Mouse (Mus musculus) embryonic facial prominence, embryonic 11.5 days (tissue): ENCODE results near the gene Klhl23. TPM values are rescaled to one million over a fixed set of nuclear protein-coding genes. Genes with fewer than 3 reads are reported as not detected.
"Not testable (repeated sequence)": the region's sequence is repeated elsewhere in the genome, so short reads cannot be mapped to it uniquely, and the experiment has no call there.

ENCODE experiments used
- ATAC-seq: fragments of 200-750 bp; cut with Nextera tagmentation; replicated peaks from 2 replicates; pipeline ENCODE4 v1.8.0; 2017; ENCODE audit warnings: low read depth; ENCODE audit not compliant: insufficient number of reproducible peaks, low FRiP score, low TSS enrichment
- DNase-seq: peaks from one replicate; pipeline ENCODE4 v3.0.0-alpha.2; 2015; ENCODE audit warnings: low spot score
- H3K27ac ChIP-seq: fragments of 300-500 bp; sonication (generic); replicated peaks from 2 replicates; pipeline ENCODE4 v1.5.1; 2014; ENCODE audit warnings: mild to moderate bottlenecking, low read depth, low read length, control low read depth
- H3K27me3 ChIP-seq: fragments of 300-500 bp; sonication (generic); 2 replicates; pipeline ENCODE4 v1.6.1; 2014; ENCODE audit warnings: mild to moderate bottlenecking, low read length, moderate library complexity, mixed read lengths; ENCODE audit not compliant: control insufficient read depth, insufficient read depth
- H3K36me3 ChIP-seq: fragments of 300-500 bp; sonication (generic); replicated peaks from 2 replicates; pipeline ENCODE4 v1.6.1; 2014; ENCODE audit warnings: low read depth, mild to moderate bottlenecking, low read length, moderate library complexity, mixed read lengths; ENCODE audit not compliant: control insufficient read depth, insufficient read depth
- H3K4me1 ChIP-seq: fragments of 300-500 bp; sonication (generic); 2 replicates; pipeline ENCODE4 v1.6.1; 2014; ENCODE audit warnings: low read length, mixed read lengths; ENCODE audit not compliant: control insufficient read depth, insufficient read depth
- H3K4me2 ChIP-seq: fragments of 300-500 bp; sonication (generic); 2 replicates; pipeline ENCODE4 v1.6.1; 2014; ENCODE audit warnings: low read depth, mild to moderate bottlenecking, control low read depth, low read length, moderate library complexity
- H3K4me3 ChIP-seq: fragments of 300-500 bp; sonication (generic); 2 replicates; pipeline ENCODE4 v1.5.1; 2014; ENCODE audit warnings: low read depth, low read length, control low read depth
- H3K9ac ChIP-seq: fragments of 300-500 bp; sonication (generic); replicated peaks from 2 replicates; pipeline ENCODE4 v1.6.1; 2014; ENCODE audit warnings: mild to moderate bottlenecking, control low read depth, low read length
- H3K9me3 ChIP-seq: fragments of 300-500 bp; sonication (generic); replicated peaks from 2 replicates; pipeline ENCODE4 v1.6.1; 2016; ENCODE audit warnings: mild to moderate bottlenecking, low read length, inconsistent platforms, mixed read lengths; ENCODE audit not compliant: control insufficient read depth
- WGBS: fragments of 180-500 bp; shearing (Covaris S2); extraction: QIAGEN DNeasy Blood & Tissue Kit; methylation state at CpG from one replicate; pipeline ENCODE4 v1.1.7; 2014; 5-methylcytosine and 5-hydroxymethylcytosine counted together
- polyA plus RNA-seq: library from polyadenylated mRNA; unstranded; fragments of >200 nt; fragmentation: Nextera tagmentation; extraction: Ambion mirVana; gene quantifications from 2 replicates; pipeline ENCODE4 v1.2.1, GENCODE M21; 2014

Klhl23 gene
- polyA plus RNA-seq, 1 experiment from 2014 or later = 30.8 TPM

- H3K9ac ChIP-seq = no peak overlapping the region
- H3K4me2 ChIP-seq = no peak overlapping the region
- H3K4me3 ChIP-seq = no peak overlapping the region
- no peaks in the 10 kb centered on the region for H3K36me3 ChIP-seq
- no peak overlapping the region for H3K27ac ChIP-seq
- DNase-seq (peak; percentile 50), ATAC-seq (0 out of 2 replicates have a peak, but pooled peaks have one; percentile 18)
- no peaks in the 10 kb centered on the region for H3K4me1 ChIP-seq
- WGBS = 51% methylated on average over 5 of the region's 5 CpGs
- H3K27me3 ChIP-seq = no peaks in the 10 kb centered on the region
- no peaks in the 10 kb centered on the region for H3K9me3 ChIP-seq
Measured at GRCm38 (mm10) chr2:69802911-69803312, 18.8 kb upstream of the Klhl23 start.

- H3K27me3 ChIP-seq = no peaks in the 10 kb centered on the region
- no peaks in the 10 kb centered on the region for H3K36me3 ChIP-seq
- H3K4me2 ChIP-seq = no peak overlapping the region
- no peak overlapping the region for H3K9ac ChIP-seq
- WGBS = 60% methylated on average over 8 of the region's 8 CpGs
- no peak overlapping the region for H3K4me3 ChIP-seq
- no peak for ATAC-seq
- H3K9me3 ChIP-seq = no peaks in the 10 kb centered on the region
- no peak overlapping the region for H3K27ac ChIP-seq
- no peak for DNase-seq
- no peaks in the 10 kb centered on the region for H3K4me1 ChIP-seq
Measured at GRCm38 (mm10) chr2:69803756-69804155, 18.0 kb upstream of the Klhl23 start.

- H3K36me3 ChIP-seq, H3K9ac ChIP-seq, H3K9me3 ChIP-seq, H3K27ac ChIP-seq, DNase-seq, H3K4me2 ChIP-seq, H3K27me3 ChIP-seq, ATAC-seq, H3K4me1 ChIP-seq, H3K4me3 ChIP-seq: not testable (repeated sequence)
- WGBS = 88% methylated on average over 7 of the region's 9 CpGs
Measured at GRCm38 (mm10) chr2:69804663-69805062, 17.1 kb upstream of the Klhl23 start.

GRCm38 (mm10) chr2:69810169-69810568 is 11.6 kb upstream of the Klhl23 start:
- DNase-seq (no peak), ATAC-seq (no peak)
- no peak overlapping the region for H3K4me2 ChIP-seq
- no peaks in the 10 kb centered on the region for H3K36me3 ChIP-seq
- no peak overlapping the region for H3K9ac ChIP-seq
- H3K27ac ChIP-seq = no peak overlapping the region
- no peaks in the 10 kb centered on the region for H3K9me3 ChIP-seq
- H3K27me3 ChIP-seq = no peaks in the 10 kb centered on the region
- 66% methylated on average over 15 of the region's 15 CpGs for WGBS
- no peak overlapping the region for H3K4me3 ChIP-seq
- H3K4me1 ChIP-seq = no peaks in the 10 kb centered on the region

- not testable (repeated sequence) for DNase-seq, ATAC-seq
- WGBS = 75% methylated on average over 7 of the region's 7 CpGs
Measured at GRCm38 (mm10) chr2:69811349-69811748, 10.4 kb upstream of the Klhl23 start.

GRCm38 (mm10) chr2:69816575-69816974 is 5.2 kb upstream of the Klhl23 start:
- Histone ChIP-seq H3K27me3 (no peaks in the 10 kb centered on the region), H3K4me3 (no peak overlapping the region), H3K27ac (no peak overlapping the region), H3K9me3 (no peaks in the 10 kb centered on the region), H3K9ac (no peak overlapping the region), H3K4me1 (no peaks in the 10 kb centered on the region), H3K4me2 (no peak overlapping the region), H3K36me3 (no peaks in the 10 kb centered on the region)
- no peak for DNase-seq
- ATAC-seq = no peak
- WGBS = 82% methylated on average over 5 of the region's 5 CpGs

More at GRCm38 (mm10) chr2:69811349-69811748, 10.4 kb upstream of the Klhl23 start:
- not testable (repeated sequence) for H3K27me3 ChIP-seq, H3K9ac ChIP-seq, H3K4me1 ChIP-seq, H3K4me2 ChIP-seq, H3K4me3 ChIP-seq, H3K36me3 ChIP-seq, H3K27ac ChIP-seq, H3K9me3 ChIP-seq

- no peak overlapping the region for H3K9ac ChIP-seq
- no peak overlapping the region for H3K27ac ChIP-seq
- no peak overlapping the region for H3K4me2 ChIP-seq
- H3K4me3 ChIP-seq = no peak overlapping the region
- H3K36me3 ChIP-seq = no peaks in the 10 kb centered on the region
- WGBS = 81% methylated on average over 9 of the region's 9 CpGs
- H3K27me3 ChIP-seq = no peaks in the 10 kb centered on the region
- ATAC-seq (no peak), DNase-seq (no peak)
- H3K4me1 ChIP-seq = no peaks in the 10 kb centered on the region
- no peaks in the 10 kb centered on the region for H3K9me3 ChIP-seq
Measured at GRCm38 (mm10) chr2:69818350-69819085, 3.2 kb upstream of the Klhl23 start.

- WGBS = 76% methylated on average over 1 of the region's 1 CpGs
- no peaks in the 10 kb centered on the region for H3K4me1 ChIP-seq
- DNase-seq = no peak
Measured at GRCm38 (mm10) chr2:69820201-69820600, 1.5 kb upstream of the Klhl23 start.

More at GRCm38 (mm10) chr2:69820201-69820600, 1.5 kb upstream of the Klhl23 start:
- H3K27ac ChIP-seq = no peak overlapping the region
- no peaks in the 10 kb centered on the region for H3K36me3 ChIP-seq
- H3K9ac ChIP-seq = no peak overlapping the region
- H3K4me3 ChIP-seq = no peak overlapping the region
- no peak overlapping the region for H3K4me2 ChIP-seq
- no peaks in the 10 kb centered on the region for H3K9me3 ChIP-seq
- ATAC-seq = no peak
- no peaks in the 10 kb centered on the region for H3K27me3 ChIP-seq
